Mouse (Mus musculus) left cerebral cortex, postnatal 25 days (tissue): Measurements from ENCODE around the gene Ptprf. TPM values are rescaled to one million over a fixed set of nuclear protein-coding genes. Genes with fewer than 3 reads are reported as not detected.

Experiments used
- microRNA-seq, 2 experiments: library from miRNA; unstranded; fragments of <30 nt; microRNA quantifications; one replicate each; pipeline ENCODE4 v1.2.0; 2022
- total RNA-seq, 2 experiments: library from RNA; stranded (reverse); gene quantifications; 2 replicates each; pipeline ENCODE4 v1.2.3; 2021

The Ptprf gene
- total RNA-seq, 2 experiments from 2014 or later: 134 to 135 TPM

Small RNA genes lying within 50 kb of the gene (microRNA-seq; reads per million reads assigned to microRNA genes)
- gene Mir7226: 1.7 reads per million in 2 experiments

Other genes starting within 250 kb of the Ptprf start
- 10 to 100 TPM; 43.5 to 44.3 TPM for gene St3gal3, start 156.5 kb downstream of the Ptprf start, total RNA-seq
- gene Kdm4a, start 111.4 kb downstream of the Ptprf start, total RNA-seq: 10 to 100 TPM; 38.3 to 42.2 TPM
- gene Szt2, start 117.9 kb upstream of the Ptprf start, total RNA-seq: 10 to 100 TPM; 30.6 to 43.8 TPM
- 10 to 100 TPM; 58.8 to 63.1 TPM for gene Med8, start 117.9 kb upstream of the Ptprf start, total RNA-seq
- gene Elovl1, start 136.7 kb upstream of the Ptprf start, total RNA-seq: 10 to 100 TPM; 23.3 to 28.6 TPM
- 1 to 10 TPM; 1.5 to 1.6 TPM for gene Cdc20, start 145.9 kb upstream of the Ptprf start, total RNA-seq
- gene Mpl, start 166.1 kb upstream of the Ptprf start, total RNA-seq: 1 to 10 TPM; 1.6 to 2.3 TPM
- gene Tie1, start 198.7 kb upstream of the Ptprf start, total RNA-seq: 1 to 10 TPM; 8.2 to 9.5 TPM
- gene 2610528J11Rik, start 235.6 kb upstream of the Ptprf start, total RNA-seq: not detected